11 mouse cellular contexts compared by ENCODE assay signal in genomic region chr2:163171891-163172290, GRCm38 (mm10).
"Had no signal": no experiment of that assay in that cellular context is flagged by ENCODE, and none has a peak within 500 bp of the region (broad histone marks: within the 10 kb centered on the region; RNA-seq: fewer than 3 reads in every experiment).

No protein-coding gene starts in this region.

- H3K9me3 ChIP-seq: liver, embryonic 13.5 days had no signal

- H3K9ac ChIP-seq: liver, embryonic 13.5 days had no signal

- H3K27ac ChIP-seq: liver, embryonic 13.5 days had no signal

- H3K4me2 ChIP-seq: liver, embryonic 13.5 days; midbrain, embryonic 11.5 days had no signal

- DNase-seq: kidney, adult 18-20 months; kidney, adult 9 months; kidney, postnatal 14 days; kidney, postnatal 4 days; liver, embryonic 13.5 days; lung, adult 2 months; lung, postnatal 14 days; lung, postnatal 4 days; thymus, adult 18-20 months; thymus, postnatal 36 days had no signal

- H3K4me3 ChIP-seq: liver, embryonic 13.5 days had no signal

- H3K4me1 ChIP-seq: liver, embryonic 13.5 days had no signal

- H3K27me3 ChIP-seq: liver, embryonic 13.5 days had no signal

- H3K36me3 ChIP-seq: liver, embryonic 13.5 days had no signal
